Mouse (Mus musculus) cerebellum, adult 11 months (tissue): ENCODE data around the gene Ltbp2.

Source experiments
- DNase-seq: peaks from one replicate; pipeline ENCODE4 v3.0.0; 2022

Ltbp2 gene

GRCm38 (mm10) chr12:84876481-84877121 is at the start of gene Ltbp2:
Gene Ltbp2, minus strand, starts transcription at chr12:84876532.
- DNase-seq, result peak; percentile 86

GRCm38 (mm10) chr12:84924324-84924723 is 48.0 kb upstream of the Ltbp2 start:
- DNase-seq, result no peak

GRCm38 (mm10) chr12:84921881-84922419 is 45.6 kb upstream of the Ltbp2 start:
- DNase-seq, result no peak

- peak; percentile 22 for DNase-seq
Measured at GRCm38 (mm10) chr12:84918809-84919208, 42.5 kb upstream of the Ltbp2 start.

- no peak for DNase-seq
Measured at GRCm38 (mm10) chr12:84917799-84918198, 41.5 kb upstream of the Ltbp2 start.

GRCm38 (mm10) chr12:84914959-84915358 is 38.6 kb upstream of the Ltbp2 start:
- DNase-seq, result no peak

GRCm38 (mm10) chr12:84912652-84913104 is 36.3 kb upstream of the Ltbp2 start:
- no peak for DNase-seq

- DNase-seq, result no peak
Measured at GRCm38 (mm10) chr12:84911640-84912039, 35.3 kb upstream of the Ltbp2 start.

- DNase-seq, result peak; percentile 57
Measured at GRCm38 (mm10) chr12:84910066-84910465, 33.7 kb upstream of the Ltbp2 start.

GRCm38 (mm10) chr12:84907627-84908480 is 31.5 kb upstream of the Ltbp2 start:
- DNase-seq, result peak; percentile 78

GRCm38 (mm10) chr12:84907024-84907626 is 30.8 kb upstream of the Ltbp2 start:
- no peak for DNase-seq

- DNase-seq, result no peak
Measured at GRCm38 (mm10) chr12:84904399-84904798, 28.1 kb upstream of the Ltbp2 start.

GRCm38 (mm10) chr12:84900317-84900716 is 24.0 kb upstream of the Ltbp2 start:
- DNase-seq, result no peak

GRCm38 (mm10) chr12:84897322-84897721 is 21.0 kb upstream of the Ltbp2 start:
- no peak for DNase-seq

- DNase-seq, result no peak
Measured at GRCm38 (mm10) chr12:84896235-84896634, 19.9 kb upstream of the Ltbp2 start.

- no peak for DNase-seq
Measured at GRCm38 (mm10) chr12:84893648-84894628, 17.6 kb upstream of the Ltbp2 start.

GRCm38 (mm10) chr12:84890289-84890688 is 14.0 kb upstream of the Ltbp2 start:
- no peak for DNase-seq

- no peak for DNase-seq
Measured at GRCm38 (mm10) chr12:84885107-84885876, 9.0 kb upstream of the Ltbp2 start.

GRCm38 (mm10) chr12:84884423-84885076 is 8.2 kb upstream of the Ltbp2 start:
- DNase-seq, result no peak

GRCm38 (mm10) chr12:84882796-84883195 is 6.5 kb upstream of the Ltbp2 start:
- no peak for DNase-seq

GRCm38 (mm10) chr12:84880091-84880490 is 3.8 kb upstream of the Ltbp2 start:
- peak; percentile 55 for DNase-seq
